Mouse (Mus musculus) layer of hippocampus, adult 11-12 months (tissue): ENCODE data around the gene Grk4.
"Not testable (repeated sequence)": the region's sequence is repeated elsewhere in the genome, so short reads cannot be mapped to it uniquely, and the experiment has no call there.

Experiments used
- DNase-seq: peaks from one replicate; pipeline ENCODE4 v3.0.0; 2022; ENCODE audit warnings: low spot score

Gene Grk4

DNA sequence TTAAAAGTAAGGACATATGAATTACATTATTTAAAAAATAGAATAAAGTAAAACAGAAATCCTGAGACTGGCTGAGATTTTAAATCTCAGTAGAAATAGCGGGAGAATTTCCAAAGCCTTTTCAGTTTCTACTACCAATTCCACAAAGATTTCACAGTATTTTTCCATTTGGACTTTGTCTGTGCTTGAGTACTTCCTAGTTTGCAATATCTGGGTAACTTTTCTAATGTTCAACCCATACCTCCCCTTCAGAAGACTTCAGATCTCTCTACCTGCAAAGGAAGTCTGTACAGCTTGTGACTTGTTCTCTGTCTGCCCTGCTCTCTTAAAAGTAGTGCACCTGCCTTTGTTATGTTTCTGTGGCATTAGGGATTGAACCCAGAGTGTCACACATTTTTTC is 48.3 kb downstream of the Grk4 start:
- DNase-seq, result no peak

- not testable (repeated sequence) for DNase-seq
Measured at GRCm38 (mm10) chr5:34714371-34714770, 54.2 kb downstream of the Grk4 start.

- no peak for DNase-seq
Measured at GRCm38 (mm10) chr5:34714816-34715215, 54.6 kb downstream of the Grk4 start.

DNA sequence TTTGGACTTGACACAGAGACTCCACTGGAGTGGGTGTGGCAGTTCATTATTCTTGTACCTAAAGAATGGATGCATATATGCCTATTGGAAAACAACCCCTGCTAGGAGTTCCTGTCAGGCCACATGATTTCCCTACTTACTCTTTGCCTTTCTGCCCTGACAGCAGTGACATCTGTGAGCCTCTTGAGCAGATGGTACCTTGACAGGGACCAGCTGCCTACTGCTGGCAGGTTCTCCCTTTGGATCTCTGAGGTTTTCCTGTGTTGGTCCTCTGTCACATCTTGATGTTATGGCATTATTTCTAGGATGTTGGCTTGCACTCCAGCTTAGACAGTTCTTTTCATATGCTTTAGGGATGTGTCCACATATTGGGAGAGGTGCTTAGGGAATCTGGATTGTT is 69.0 kb downstream of the Grk4 start:
- no peak for DNase-seq

DNA sequence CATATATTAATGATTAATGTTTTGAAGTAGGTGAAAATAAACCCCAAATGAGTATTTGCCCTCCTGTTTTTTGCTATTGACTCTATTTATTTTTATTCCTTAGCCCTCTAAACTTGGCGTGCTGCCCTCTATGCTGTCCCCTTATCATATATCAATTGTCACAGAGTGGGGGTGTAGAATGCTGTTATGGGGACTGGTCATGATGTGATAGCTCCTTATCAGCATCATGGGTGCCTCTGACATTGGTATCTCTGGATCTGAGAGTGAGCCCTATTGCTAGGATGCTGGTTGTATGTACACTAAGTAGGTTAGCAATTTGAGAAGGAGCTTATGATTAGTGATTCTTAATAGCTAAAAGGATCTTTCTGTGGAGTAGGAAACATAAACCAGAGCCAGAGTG is 70.1 kb downstream of the Grk4 start:
- DNase-seq, result no peak

- DNase-seq, result no peak
Measured at GRCm38 (mm10) chr5:34751477-34751876, 91.3 kb downstream of the Grk4 start.

- DNase-seq, result no peak
Measured at GRCm38 (mm10) chr5:34758762-34759161, 98.6 kb downstream of the Grk4 start.

DNA sequence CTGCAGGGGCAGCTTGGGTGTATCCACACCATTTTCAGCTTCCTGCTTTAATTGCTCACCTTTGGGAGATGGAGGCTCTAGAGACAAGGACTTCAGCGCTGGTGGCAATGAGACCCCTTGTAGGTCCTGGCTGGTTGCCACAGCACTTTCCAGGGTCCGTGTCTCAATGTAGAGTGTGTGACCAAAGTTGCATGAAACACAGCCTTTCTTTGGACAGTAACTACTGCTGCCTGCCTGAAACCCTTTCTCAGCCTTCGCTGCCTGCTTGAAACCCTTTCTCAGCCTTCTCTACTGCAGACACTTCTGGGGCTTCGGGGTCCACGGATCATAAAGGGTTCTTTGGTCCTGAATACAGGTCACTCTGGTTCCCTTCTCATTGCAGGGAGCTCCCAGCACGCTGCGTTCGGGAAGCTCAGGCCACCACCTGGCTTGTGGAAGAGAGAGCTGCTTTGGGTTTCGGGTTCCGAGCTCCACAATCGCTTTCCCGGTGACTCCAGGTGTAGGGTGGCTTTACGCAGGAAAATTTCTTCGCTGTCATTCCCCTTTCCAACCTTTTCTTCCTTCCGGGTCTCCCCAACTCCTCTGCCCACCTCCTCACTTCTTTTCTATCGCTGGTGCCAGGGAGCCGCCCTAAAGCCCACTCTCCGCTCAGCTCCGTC is 100.8 kb downstream of the Grk4 start:
- peak; percentile 17 for DNase-seq

GRCm38 (mm10) chr5:34761509-34761908 is 101.3 kb downstream of the Grk4 start, which contains the start of gene Htt:
TSS of gene Htt (plus strand) at chr5:34761740.
- peak; percentile 97 for DNase-seq

GRCm38 (mm10) chr5:34761934-34762611 is 101.9 kb downstream of the Grk4 start:
- peak; percentile 29 for DNase-seq

- no peak for DNase-seq
Measured at GRCm38 (mm10) chr5:34771818-34772217, 111.6 kb downstream of the Grk4 start.

GRCm38 (mm10) chr5:34772696-34773245 is 112.6 kb downstream of the Grk4 start:
- no peak for DNase-seq

- DNase-seq, result no peak
Measured at GRCm38 (mm10) chr5:34773392-34773791, 113.2 kb downstream of the Grk4 start.

- DNase-seq, result no peak
Measured at GRCm38 (mm10) chr5:34785027-34785426, 124.8 kb downstream of the Grk4 start.

- DNase-seq, result no peak
Measured at GRCm38 (mm10) chr5:34791141-34791540, 131.0 kb downstream of the Grk4 start.

DNA sequence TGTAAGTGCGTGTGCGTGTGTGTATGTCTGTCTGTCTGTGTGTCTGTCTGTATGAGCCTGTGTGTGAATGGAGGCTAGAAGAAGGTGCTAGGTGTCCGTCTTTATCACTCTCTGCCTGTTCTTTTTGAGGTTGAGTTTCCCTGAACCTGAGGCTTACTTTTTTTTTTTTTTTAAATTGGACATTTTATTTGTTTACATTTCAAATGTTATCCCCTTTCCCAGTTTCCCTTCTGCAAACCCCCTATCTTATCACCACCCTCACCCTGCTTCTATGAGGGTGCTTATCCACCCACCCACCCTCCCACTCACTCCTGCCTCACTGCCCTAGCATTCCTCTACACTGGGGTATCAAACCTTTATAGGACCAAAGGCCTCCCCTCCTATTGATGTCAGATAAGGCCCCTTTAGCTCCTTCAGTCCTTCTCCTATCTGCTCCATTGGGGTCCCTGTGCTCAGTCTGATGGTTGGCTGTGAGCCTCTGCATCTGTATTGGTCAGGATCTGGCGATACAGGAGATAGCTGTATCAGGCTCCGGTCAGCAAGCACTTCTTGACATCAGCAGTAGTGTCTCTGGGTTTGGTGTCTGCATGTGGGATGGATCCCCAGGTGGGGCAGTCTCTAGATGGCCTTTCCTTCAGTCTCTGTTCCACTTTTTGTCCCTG is 140.2 kb downstream of the Grk4 start:
- no peak for DNase-seq
